Mouse (Mus musculus): Measurements from ENCODE around the gene Adgrf3.

Gene Adgrf3

GRCm38 (mm10) chr5:30148133-30148920 lies 57.2 kb downstream of the Adgrf3 start:
- DNase-seq = no peak

GRCm38 (mm10) chr5:30146526-30146925 lies 59.0 kb downstream of the Adgrf3 start:
- no peak for DNase-seq
